Mouse (Mus musculus) heart, postnatal 0 days (tissue): ENCODE data around the gene Sohlh2. TPM values are rescaled to one million over a fixed set of nuclear protein-coding genes. Genes with fewer than 3 reads are reported as not detected.

Experiments
- ATAC-seq: fragments of 200-750 bp; cut with Nextera tagmentation; 2 replicates; pipeline ENCODE4 v1.8.0; 2017; ENCODE audit warnings: low read depth, moderate number of reproducible peaks, moderate library complexity; ENCODE audit not compliant: insufficient read depth
- DNase-seq: peaks from one replicate; pipeline ENCODE4 v3.0.0-alpha.2; 2016; ENCODE audit warnings: low spot score
- H3K27ac ChIP-seq: fragments of 300-500 bp; sonication (generic); 2 replicates; pipeline ENCODE4 v1.5.1; 2014; ENCODE audit warnings: low read depth, mild to moderate bottlenecking
- H3K27me3 ChIP-seq: fragments of 300-500 bp; sonication (generic); 2 replicates; pipeline ENCODE4 v1.6.1; 2014; ENCODE audit warnings: low read length, mixed read lengths; ENCODE audit not compliant: control insufficient read depth, insufficient read depth
- H3K36me3 ChIP-seq: fragments of 300-500 bp; sonication (generic); replicated peaks from 2 replicates; pipeline ENCODE4 v1.6.1; 2014; ENCODE audit warnings: low read length, mixed read lengths; ENCODE audit not compliant: control insufficient read depth, insufficient read depth
- H3K4me1 ChIP-seq: fragments of 300-500 bp; sonication (generic); 2 replicates; pipeline ENCODE4 v1.6.1; 2014; ENCODE audit warnings: antibody characterized with exemption; ENCODE audit not compliant: control insufficient read depth, insufficient read depth
- H3K4me2 ChIP-seq: fragments of 300-500 bp; sonication (generic); 2 replicates; pipeline ENCODE4 v1.6.1; 2014; ENCODE audit warnings: low read depth, mild to moderate bottlenecking, low read length, moderate library complexity
- H3K4me3 ChIP-seq: fragments of 300-500 bp; sonication (generic); 2 replicates; pipeline ENCODE4 v1.5.1; 2014; ENCODE audit warnings: low read depth, low read length
- H3K9ac ChIP-seq: fragments of 300-500 bp; sonication (generic); replicated peaks from 2 replicates; pipeline ENCODE4 v1.6.1; 2014; ENCODE audit warnings: low read depth, low read length, mixed read lengths
- H3K9me3 ChIP-seq: fragments of 300-500 bp; sonication (generic); replicated peaks from 2 replicates; pipeline ENCODE4 v1.6.1; 2016; ENCODE audit warnings: low read length; ENCODE audit not compliant: control insufficient read depth
- CTCF ChIP-seq: IDR thresholded peaks from 2 replicates; pipeline ENCODE4 v1.5.1; 2016; ENCODE audit warnings: antibody characterized with exemption, control low read depth, low read depth
- EP300 ChIP-seq: IDR thresholded peaks from 2 replicates; pipeline ENCODE4 v1.6.1; 2016; ENCODE audit warnings: antibody characterized with exemption, low read depth
- WGBS: fragments of 180-500 bp; shearing (Covaris S2); extraction: QIAGEN DNeasy Blood & Tissue Kit; methylation state at CpG from one replicate; pipeline ENCODE4 v1.1.7; 2014; 5-methylcytosine and 5-hydroxymethylcytosine counted together
- polyA plus RNA-seq: library from polyadenylated mRNA; unstranded; fragments of >200 nt; fragmentation: Nextera tagmentation; extraction: Ambion mirVana; gene quantifications from 2 replicates; pipeline ENCODE4 v1.2.1, GENCODE M21; 2015
- total RNA-seq: library from RNA; depleted of rRNA; stranded (reverse); fragments of >200 nt; gene quantifications from 2 replicates; pipeline ENCODE4 v1.2.3, GENCODE M21; 2014; ENCODE audit warnings: low replicate concordance; rRNA removed

Gene Sohlh2
- total RNA-seq (not detected in 2 replicates), polyA plus RNA-seq (not detected in 2 replicates)

DNA sequence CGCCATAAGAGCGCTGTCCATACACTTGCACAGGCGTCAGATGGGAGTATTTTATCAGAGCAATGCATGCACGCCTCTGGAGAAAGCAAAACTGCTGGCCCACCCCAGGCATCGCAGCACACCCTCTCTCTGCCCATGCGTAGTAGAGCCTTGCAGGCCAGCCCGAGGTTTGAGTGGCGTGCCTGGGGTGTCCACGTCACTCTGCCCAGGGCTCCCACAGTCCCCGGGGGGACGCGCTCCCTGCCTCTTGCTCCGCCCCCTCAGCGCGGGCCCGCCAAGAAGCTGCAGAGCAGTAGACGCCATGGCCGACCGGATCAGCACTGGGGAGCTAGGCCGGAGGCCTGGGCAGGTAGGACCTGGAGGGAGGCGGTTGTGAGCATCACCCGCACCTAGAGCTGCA lies at the start of gene Sohlh2:
Gene Sohlh2 (plus strand): TSS at position 263 of the 400 bp plus-strand sequence.
- no peaks in the 10 kb centered on the region for H3K4me1 ChIP-seq
- 93% methylated on average over 22 of the region's 22 CpGs for WGBS
- TF ChIP-seq EP300 (no peak), CTCF (no peak)
- no peak within 1 kb of the TSS for H3K27ac ChIP-seq
- no peaks in the 10 kb centered on the region for H3K9me3 ChIP-seq
- no peak within 1 kb of the TSS for H3K4me3 ChIP-seq
- H3K4me2 ChIP-seq, result no peak within 1 kb of the TSS
- ATAC-seq, result no peak
- H3K9ac ChIP-seq, result no peak within 1 kb of the TSS
- H3K27me3 ChIP-seq, result no peaks in the 10 kb centered on the region
- H3K36me3 ChIP-seq, result no peaks in the 10 kb centered on the region
- no peak for DNase-seq

DNA sequence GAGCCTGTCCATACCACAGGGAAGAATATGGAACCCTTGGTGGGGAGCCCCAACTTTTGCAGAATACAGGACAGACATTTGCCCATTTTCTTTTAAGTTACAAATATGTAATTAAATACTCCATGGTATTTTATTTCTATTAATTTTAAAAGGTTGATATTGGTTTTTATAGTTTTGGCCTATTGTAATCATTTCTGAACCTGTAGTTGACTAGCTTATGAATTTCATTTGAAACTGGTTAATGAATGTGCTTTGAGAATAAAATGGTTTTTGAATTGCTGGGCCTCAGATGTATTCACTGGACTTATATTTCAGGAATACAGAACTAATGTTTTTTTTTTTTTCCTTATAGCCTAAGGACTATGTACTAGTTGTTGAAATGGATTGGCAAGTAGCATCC lies 44.8 kb upstream of the Sohlh2 start, which contains the start of gene Ccdc169:
Gene Ccdc169 (plus strand): TSS at position 301 of the 400 bp plus-strand sequence.
- Histone ChIP-seq H3K9ac (no peak within 1 kb of the TSS), H3K4me3 (no peak within 1 kb of the TSS), H3K27ac (no peak within 1 kb of the TSS), H3K36me3 (peaks cover 46% of the 10 kb centered on the region), H3K27me3 (no peaks in the 10 kb centered on the region), H3K9me3 (no peaks in the 10 kb centered on the region), H3K4me1 (no peaks in the 10 kb centered on the region), H3K4me2 (no peak within 1 kb of the TSS)
- no peak for ATAC-seq
- no peak for TF ChIP-seq CTCF
- no peak for TF ChIP-seq EP300
- DNase-seq, result no peak

DNA sequence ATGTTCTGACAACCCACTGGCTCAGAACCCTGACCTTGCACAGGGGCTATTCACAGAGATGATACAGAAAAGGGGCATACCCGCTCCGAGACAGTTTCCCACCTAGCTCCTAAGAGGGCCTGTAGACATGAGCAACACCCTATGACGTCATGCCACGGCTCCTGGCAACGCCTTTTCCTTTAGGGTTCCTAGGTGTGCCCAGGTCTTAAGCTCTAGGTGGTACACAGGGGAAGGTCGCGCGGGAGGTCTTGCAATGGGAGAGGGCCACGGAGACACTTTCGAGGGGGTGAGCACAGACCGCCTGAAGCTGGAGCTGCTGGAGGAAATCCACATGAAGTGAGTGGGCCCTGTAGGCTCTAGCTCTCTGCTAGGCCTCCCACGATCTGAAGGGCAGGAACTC lies 42.0 kb upstream of the Sohlh2 start:
- H3K9ac ChIP-seq, result no peak overlapping the region
- H3K4me1 ChIP-seq, result no peaks in the 10 kb centered on the region
- H3K4me2 ChIP-seq, result no peak overlapping the region
- no peak overlapping the region for H3K27ac ChIP-seq
- ATAC-seq, result no peak
- DNase-seq, result no peak
- H3K4me3 ChIP-seq, result no peak overlapping the region
- no peak for TF ChIP-seq EP300
- TF ChIP-seq CTCF, result no peak
- H3K27me3 ChIP-seq, result no peaks in the 10 kb centered on the region
- WGBS, result 91% methylated on average over 12 of the region's 12 CpGs
- H3K36me3 ChIP-seq, result peaks cover 20% of the 10 kb centered on the region
- no peaks in the 10 kb centered on the region for H3K9me3 ChIP-seq

DNA sequence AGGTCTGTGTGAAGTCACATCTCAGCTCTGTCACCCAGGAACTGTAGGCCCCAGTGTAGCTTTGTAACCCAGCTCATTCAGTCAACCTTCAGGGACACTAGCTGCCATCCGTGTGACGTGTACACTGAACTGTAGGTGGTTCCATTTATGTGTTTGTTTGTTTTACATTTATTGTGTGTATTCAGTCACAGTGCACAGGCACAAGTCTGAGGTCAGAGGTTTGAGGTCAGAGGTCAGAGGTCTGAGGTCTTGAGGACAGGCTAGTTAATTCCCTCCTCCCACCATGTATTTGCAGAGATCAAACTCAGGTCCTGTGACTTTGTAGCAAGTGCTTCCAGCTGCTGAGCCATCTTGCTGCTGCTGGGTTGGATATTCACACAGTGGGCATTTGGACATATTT lies 40.4 kb upstream of the Sohlh2 start:
- peaks cover 6% of the 10 kb centered on the region for H3K36me3 ChIP-seq
- no peak overlapping the region for H3K4me3 ChIP-seq
- no peaks in the 10 kb centered on the region for H3K4me1 ChIP-seq
- no peak for DNase-seq
- no peak overlapping the region for H3K4me2 ChIP-seq
- no peak overlapping the region for H3K27ac ChIP-seq
- 88% methylated on average over 2 of the region's 2 CpGs for WGBS
- TF ChIP-seq EP300 (no peak), CTCF (no peak)
- no peaks in the 10 kb centered on the region for H3K9me3 ChIP-seq
- no peaks in the 10 kb centered on the region for H3K27me3 ChIP-seq
- no peak for ATAC-seq
- H3K9ac ChIP-seq, result no peak overlapping the region

DNA sequence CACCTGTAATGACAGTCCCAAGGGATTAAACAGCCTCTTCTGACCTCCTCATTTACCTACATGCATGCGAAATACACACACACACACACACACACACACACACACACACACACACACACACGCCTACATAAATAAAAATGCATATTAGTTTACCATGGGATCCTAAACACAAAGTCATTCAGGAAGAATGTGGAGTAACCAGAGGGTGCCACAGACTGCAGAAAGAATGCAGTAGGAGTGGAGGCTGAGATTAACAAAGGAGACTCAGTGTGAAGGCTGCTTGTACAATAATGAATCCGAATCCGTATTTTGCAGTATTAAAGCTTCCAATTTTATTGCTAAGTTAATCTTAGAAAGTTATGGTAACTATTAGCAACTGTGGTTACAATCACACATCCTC lies 36.9 kb upstream of the Sohlh2 start:
- Histone ChIP-seq H3K27ac (no peak overlapping the region), H3K4me1 (no peaks in the 10 kb centered on the region), H3K4me2 (no peak overlapping the region), H3K27me3 (no peaks in the 10 kb centered on the region), H3K4me3 (no peak overlapping the region), H3K9ac (no peak overlapping the region), H3K9me3 (no peaks in the 10 kb centered on the region), H3K36me3 (no peaks in the 10 kb centered on the region)
- WGBS, result 71% methylated on average over 4 of the region's 4 CpGs
- DNase-seq, result no peak
- no peak for ATAC-seq
- TF ChIP-seq CTCF (no peak), EP300 (no peak)

DNA sequence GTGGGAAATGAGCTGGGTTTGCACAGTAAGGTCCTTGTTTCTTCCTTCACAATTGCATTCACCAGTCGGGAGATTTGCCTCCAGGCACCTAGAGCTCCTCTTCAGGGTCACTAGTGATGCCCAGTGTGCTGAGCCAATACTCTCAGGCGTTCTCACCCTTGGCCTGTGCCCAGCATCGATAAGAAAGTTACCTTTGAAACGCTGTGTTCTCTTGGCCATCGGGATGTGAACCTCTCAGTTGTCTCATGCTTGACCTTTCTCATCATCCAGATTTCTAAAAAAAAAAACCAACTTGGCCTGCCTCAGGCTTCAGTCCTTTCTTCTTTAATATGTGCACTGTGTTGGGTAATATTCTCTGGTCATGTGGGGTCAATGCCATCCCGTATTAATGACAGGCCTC lies 35.4 kb upstream of the Sohlh2 start:
- H3K36me3 ChIP-seq, result no peaks in the 10 kb centered on the region
- H3K4me3 ChIP-seq, result no peak overlapping the region
- 76% methylated on average over 6 of the region's 6 CpGs for WGBS
- H3K27ac ChIP-seq, result no peak overlapping the region
- H3K9ac ChIP-seq, result no peak overlapping the region
- H3K27me3 ChIP-seq, result no peaks in the 10 kb centered on the region
- DNase-seq (no peak), ATAC-seq (no peak)
- no peaks in the 10 kb centered on the region for H3K9me3 ChIP-seq
- no peak overlapping the region for H3K4me2 ChIP-seq
- no peak for TF ChIP-seq EP300
- TF ChIP-seq CTCF, result no peak
- H3K4me1 ChIP-seq, result no peaks in the 10 kb centered on the region
